Mouse (Mus musculus): ENCODE results near the gene Maml3.

DNA sequence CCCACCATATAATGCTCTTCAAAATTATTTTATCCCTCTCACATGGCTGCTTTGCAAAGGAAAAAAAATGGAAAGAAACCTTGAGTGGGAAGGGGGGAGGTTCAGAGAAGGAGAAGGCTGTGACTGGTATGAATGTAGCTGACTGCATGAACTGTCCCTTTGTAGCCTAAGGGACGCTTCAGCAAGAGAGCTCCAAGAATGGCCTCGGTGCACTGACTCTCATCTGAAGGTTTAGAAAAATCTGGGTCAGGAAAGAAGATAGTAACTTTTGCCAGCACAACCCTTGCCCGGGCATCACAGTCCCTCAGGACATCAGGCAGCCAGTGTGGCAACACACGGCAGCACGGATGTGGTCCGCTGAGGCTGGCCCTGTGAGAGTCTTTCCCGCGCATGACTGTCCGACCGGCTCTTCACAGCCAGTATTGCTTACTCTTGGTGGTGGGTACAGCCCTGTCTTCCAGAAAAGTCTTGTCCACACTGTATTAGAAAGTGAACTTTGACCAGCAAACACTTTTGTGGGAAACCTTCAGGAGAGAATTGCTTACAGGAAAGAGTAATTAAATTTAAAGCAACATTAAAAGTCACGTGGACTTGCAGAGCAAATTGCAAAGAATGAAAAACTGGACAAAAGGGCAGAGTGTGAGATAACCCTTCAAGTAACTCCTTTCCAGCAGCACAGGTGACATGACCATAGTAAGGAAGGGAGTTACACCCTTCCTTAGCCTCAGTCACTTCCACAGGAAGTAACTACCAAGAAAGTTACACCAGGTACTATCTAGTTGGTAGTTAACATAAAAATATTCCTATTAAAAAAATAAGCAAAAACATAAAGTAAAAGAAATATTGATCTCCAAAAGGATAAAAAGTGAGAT is 42.3 kb downstream of the Maml3 start:
- TF ChIP-seq CTCF (IDR thresholded peaks at IDR 0.05; ENCODE audit: low read depth) (no peak), EP300 (optimal IDR thresholded peaks at IDR 0.05) (no peak)

Data from stomach, postnatal 0 days (tissue).